Mouse (Mus musculus) cerebellum, adult 11 months (tissue): ENCODE measurements around the gene Copb1.

Experiments used
- DNase-seq: peaks from one replicate; pipeline ENCODE4 v3.0.0; 2022

Copb1 gene

DNA sequence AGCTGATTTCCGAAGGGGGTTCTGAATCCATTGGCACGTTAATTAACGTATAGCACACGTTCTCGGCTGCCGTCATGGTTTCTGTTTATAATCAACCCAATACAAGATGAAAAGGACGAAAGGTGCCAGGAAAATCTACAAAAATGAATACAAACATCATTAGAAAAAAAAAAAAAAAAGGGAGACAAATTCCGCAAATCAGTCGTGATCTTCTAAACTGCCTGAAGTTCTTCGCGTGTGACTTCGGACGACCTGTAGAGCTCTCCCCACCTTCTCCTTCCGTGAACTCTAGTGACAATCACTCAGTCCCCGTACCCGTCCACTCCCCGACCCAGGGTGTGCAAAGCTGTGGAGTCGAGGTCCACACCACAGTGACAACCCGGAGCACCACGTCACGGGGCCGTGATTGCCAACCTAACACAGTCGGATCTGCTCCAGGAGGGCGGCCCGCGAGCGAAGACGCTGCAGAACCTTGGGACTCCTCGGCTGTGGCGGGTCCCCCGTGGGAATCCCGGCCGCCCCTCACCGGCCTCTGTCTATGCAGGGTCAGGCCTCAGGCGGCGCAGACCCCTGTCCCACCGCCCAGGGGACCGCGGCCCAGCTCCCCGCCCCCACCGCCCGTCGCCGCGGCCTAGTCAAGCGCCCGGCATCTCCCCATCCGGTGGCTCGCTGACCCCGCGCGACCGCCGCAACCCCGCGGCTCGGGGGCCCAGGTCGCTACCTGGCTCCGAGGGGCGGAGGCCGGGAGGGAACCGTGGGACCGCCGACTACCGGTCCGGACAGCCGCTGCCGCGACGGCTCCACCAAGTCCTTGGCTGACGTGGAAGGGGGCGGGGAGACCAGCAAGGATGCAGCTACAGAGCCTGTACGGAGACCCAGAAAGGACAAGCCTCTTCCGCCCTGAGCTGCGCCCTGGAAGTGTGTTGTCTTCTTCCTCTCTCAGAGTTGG is at the start of gene Copb1:
TSS of gene Copb1 (minus strand) at position 827 of the 949 bp plus-strand sequence.
- peak; percentile 84 for DNase-seq

DNA sequence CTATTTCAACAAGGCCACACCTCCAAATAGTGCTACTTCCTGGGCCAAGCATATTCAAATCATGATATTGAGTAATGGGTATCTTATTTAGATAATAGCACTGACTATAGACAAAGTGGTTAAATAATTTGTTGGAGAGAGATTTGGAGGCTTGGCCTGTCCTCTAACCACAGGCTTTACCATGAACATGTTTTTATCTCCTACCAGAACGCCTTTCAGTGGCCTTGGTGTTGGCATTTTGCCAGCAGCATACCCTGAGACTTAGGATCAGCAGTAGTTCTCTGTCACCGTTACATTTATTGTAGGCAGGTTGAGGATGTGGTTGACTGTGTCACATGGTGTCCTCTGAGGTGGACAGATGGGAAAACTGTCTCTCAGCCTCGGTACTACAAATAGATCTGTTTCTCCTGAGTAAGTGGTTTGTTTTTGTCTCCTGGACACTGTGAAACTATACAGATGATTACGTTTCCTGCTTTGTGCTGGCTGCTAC is 46.8 kb upstream of the Copb1 start:
- no peak for DNase-seq

DNA sequence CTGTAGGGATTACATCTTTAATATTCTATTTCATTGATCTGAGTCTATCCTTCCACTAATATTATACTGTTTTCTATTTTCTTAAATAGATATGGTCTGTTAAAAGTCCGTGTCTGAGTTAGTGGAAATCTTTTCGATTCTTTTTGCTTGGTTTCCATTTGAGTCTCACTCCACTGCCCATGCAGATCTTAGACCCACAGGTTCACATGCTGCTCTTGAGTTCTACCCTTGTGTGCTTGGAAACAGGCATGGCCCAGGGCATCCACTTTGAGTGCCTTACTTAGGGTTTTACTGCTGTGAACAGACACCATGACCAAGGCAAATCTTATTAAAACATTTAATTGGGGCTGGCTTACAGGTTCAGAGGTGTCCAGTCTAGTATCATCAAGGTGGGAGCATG is 46.3 kb upstream of the Copb1 start:
- no peak for DNase-seq

DNA sequence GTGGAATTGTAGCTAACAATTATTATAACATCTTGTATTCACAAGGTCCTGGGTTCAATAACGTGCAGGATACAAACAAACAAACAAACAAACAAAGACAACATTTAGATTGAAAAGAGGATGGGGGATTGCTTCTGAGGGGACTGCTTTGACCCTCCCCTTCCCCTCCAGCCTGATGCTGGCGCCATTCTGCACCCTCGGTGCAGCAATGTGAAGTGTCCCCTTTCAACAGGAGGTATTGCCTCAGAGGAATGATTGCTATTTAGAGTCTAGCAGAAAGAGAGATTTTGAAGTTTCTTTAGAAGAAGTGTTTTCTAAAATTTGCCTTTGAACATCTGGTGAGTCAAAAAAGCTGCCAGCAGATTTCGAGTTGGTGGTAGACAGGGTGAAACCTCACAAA is 44.7 kb upstream of the Copb1 start:
- no peak for DNase-seq

DNA sequence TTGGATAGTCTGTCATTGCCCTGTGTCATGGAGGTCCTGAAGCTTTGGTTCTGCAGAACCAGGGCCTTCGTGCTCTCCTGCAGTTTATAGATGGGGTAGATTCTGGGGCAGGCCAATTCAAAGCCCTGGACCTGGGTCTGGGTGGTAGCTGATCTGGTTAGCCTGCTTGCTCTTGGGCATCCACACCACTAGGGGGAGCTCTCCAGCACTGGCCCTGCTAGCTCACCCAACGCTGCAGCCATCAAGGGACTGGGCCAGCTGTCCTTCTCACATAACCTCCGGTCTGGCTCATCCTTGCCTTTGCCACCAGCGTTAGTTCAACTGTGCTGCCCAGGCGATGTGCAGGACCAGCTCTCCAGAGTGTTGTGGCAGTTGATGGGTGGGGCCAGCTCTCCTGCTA is 40.2 kb upstream of the Copb1 start:
- DNase-seq: no peak

DNA sequence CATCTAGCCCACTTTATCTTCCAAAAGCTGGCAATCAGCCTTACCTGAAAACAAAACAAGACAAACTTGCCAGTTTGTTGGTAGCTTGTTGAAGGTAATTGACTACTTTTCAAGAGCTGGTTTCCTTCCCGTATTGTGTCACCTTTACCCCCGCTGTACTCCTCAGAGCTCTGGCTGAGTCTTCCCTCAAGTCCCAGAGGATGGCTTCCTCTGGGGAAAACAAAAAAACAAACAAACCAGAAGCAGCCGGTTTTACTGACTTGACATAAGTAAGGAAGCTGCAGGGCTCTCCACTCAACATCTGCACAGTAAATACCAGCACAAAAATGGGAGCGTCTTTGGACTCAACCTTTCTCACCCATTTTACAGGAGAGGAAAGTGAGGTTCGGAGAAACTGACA is 39.4 kb upstream of the Copb1 start:
- no peak for DNase-seq

DNA sequence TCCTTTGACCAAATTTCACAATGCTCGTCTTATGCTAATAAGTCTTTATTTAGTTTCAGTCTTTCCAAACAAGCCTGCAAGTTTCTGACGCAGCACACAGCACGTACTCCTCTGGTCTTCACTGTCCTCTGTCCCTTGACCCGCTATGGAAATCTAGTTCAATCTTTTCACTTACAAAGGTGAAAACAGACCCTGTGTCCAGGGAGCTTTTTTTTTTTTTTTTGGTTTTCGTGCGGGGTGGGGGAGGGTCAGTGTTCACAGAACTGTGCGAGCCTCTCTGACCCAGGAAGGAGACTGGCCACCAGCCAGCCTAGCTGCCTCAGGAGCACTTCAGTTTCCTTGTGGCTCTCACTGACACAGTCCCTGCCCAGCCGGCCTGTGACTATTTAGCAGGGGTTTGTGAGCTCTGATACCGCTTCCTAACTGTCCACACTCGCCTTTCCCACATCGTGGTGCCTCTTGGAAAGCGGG is 38.0 kb upstream of the Copb1 start:
- peak; percentile 78 for DNase-seq

DNA sequence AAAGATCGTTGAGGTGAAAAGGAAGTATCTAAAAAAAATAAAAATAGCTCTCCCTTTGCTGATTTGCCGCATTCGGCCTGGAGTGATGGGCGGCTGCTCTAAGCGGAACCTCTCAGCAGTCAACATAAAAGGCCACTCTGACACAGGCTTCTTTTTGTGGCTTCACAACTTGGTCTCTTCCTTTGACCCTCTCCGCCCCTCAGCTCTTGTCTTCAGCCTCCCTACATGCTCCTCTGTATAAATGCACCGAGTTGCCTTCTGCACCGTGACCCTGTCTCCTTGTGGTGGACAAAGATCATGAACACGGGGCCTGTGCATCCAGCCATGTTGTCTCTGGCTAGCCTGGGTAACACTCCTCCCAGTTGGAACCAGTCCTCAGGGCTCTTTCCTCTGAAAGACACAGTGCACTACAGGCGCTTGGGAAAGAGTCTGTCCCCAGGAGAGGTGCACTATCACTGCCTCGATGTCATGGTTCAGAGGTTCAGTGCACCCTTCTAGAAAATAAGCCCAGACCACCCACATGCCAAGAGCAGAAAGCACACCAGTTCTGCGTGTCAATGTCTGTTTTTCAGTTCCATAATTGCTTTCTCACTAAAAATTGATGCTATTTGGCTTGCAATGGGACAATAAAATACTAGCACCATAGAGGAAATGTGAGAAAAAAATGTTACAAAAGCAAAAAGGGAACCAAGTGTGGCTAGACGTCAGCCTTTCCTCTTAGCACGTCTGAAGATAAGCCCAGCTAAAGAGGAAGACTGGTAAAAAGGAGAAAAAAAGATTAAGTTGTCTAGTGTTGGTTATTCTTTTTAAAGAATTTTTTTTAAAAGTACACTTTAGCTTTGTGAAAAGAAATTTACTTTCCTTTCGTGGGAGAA is 37.2 kb upstream of the Copb1 start:
- peak; percentile 36 for DNase-seq

DNA sequence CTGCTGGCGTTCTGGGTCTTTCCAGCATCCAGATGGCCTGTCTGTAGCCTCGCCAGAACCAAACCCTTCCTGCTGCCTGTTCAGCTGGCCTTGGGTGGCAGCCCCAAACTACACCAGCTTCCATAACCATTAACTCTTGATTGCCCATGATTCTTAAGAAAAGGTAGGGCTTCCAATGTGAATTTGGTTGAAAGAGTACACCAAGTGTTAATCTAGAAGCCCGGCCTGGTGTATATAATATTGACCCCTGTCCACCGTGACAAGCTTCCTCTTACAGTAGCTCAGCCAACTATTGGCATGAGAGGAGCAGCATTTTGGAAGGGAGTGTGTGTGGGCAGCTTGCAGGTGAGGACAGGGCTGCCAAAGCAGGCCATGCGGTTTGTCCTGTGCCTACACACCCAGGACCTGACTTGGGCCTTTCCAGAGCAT is 35.6 kb upstream of the Copb1 start:
- peak; percentile 83 for DNase-seq

DNA sequence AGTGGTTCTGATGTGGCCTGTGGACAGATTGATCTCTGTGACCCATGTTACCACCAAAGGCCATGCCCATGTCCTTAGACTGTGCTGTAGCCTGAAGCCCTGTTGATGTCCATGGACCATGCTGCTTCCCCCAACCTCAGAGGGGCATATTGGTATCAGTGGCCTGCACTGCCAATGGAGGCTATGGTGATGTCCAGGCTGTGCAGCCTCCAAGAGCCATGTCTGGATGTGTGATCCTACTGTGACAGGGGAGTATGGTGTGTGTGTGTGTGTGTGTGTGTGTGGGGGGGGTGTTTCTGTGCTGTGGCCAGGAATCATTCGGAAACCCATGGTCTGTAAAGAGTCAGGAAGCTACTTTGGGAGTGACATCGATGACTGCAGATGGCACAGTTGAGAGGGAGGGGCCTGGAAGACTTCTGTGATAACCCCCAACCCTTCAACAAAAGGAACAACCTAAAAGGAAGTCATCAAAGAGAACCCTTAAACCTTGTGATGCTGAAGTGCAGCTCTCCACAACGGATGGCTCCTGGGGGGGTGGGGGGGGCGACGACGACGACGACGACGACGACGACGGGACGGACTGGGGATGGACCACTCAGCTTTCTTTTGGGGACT is 29.9 kb upstream of the Copb1 start:
- no peak for DNase-seq

DNA sequence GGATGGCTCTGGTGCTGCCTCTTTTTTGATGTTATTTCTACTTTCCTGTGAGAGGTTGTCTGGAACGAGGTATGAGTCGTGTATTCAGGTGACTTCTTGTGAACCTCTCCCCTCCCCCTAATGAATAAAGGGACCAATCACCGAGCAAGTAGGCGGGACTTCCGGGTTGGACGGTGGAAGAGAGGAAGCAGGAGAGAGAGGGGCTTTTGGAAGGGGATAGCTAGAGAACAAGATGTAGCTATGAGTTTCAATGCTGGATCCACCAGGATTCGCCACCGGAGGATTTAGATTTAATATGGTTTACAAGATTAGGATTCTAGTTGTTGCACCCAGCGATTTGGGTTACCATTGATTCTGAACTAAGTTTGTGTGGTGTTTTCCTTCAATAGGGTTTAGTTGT is 28.5 kb upstream of the Copb1 start:
- DNase-seq: no peak

DNA sequence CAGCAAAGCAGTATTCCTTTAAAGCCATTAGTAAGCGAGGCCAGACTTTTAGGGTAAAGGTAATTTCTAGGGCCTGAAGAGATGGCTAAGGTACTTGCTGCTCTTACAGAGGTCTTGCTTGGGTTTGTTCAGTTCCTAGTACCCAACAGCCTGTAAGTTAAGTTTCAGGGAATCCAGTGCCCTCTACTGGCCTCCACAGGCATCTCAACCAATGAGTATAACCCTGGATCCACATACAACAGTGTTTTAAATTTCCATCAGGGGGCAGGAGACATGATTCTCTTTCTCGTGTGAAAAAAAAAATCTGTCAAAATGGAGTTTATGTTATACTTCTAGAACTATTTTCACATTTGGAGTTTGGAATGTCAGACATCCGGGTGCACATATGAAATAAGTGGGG is 27.2 kb upstream of the Copb1 start:
- no peak for DNase-seq

DNA sequence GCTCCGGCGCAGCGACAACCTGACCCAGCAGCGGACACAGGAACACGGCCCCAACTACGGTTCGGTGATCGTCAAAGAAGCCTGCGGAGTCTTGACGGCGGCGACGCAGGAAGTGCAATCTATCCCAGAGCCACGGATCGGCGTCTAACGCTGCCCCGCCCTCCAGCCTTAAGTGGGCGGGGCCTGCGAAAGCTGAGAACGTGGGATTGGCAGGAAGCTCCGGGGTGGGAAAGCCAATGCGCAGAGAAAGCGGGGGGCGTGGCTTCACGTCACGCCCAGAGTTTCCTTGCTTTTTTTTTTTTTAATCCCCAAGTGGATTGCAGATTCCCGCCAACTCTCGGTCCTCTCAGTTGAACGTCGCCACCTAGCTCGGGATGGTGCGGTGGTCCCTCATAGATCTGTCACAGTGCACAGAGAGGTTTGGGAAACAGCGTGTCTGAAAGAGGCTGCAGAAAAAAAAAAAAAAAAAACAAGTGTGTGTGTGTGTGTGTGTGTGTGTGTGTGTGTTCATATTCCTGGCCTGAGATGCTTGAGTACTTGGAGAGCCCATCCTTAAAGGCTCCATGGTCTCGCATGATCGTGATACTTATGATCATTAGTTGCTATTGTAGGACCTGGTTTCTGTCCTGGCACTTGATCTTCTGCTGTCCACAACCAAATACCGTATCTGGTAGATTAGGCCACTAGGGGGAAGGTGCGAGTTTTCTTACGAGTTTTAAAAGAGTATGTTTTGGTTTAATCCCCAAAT is 21.7 kb upstream of the Copb1 start, which contains the start of gene Psma1:
TSS of gene Psma1 (minus strand) at position 114 of the 748 bp plus-strand sequence.
- peak; percentile 96 for DNase-seq

DNA sequence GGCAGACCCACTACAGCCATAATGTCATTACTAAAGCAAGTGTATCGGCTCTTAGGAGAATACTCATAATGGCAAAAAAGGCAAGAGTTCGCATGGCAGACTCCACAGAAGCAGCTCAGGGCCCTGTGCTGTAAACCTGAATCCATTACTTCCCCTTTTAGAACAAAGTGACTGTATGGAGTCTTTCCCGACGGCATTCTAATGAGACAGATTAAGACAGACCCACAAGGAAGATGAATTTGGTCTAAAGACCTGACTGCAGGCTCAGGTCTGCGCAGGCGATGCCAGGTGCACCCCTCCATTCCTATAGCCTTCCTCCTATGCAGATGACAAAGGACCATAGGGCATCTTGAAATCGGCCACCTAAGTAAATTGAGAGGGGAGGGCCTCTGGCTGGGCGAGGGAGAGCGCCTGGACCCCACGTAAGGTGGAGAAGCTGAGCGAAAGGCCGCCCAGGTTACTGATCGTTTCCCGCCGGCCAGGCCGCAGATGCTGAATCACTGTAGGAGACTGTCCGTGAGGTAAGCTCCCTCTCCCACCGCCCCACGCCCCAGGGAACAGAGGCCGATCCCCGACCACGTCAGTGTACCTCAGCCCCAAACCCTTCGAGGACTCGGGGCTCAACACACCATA is 21.0 kb upstream of the Copb1 start:
- no peak for DNase-seq

DNA sequence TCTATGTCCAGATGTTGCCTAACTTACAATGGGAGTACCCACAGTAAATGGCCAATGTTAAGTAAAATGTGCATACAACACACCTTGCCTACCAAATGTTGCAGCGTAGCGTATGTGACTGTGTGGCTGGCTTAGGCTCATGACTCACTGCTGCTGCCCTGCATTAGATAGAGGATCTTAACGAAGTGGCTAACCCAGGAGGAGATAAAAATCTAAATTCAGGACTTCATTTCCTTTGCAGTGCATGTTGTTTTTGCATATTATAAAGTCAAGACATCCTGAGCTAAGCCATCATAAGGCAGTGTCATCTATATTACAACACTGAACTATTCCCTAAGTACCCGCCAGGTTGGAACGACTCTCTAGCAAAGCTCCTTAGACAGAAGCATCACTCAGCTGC is 13.9 kb upstream of the Copb1 start:
- no peak for DNase-seq

DNA sequence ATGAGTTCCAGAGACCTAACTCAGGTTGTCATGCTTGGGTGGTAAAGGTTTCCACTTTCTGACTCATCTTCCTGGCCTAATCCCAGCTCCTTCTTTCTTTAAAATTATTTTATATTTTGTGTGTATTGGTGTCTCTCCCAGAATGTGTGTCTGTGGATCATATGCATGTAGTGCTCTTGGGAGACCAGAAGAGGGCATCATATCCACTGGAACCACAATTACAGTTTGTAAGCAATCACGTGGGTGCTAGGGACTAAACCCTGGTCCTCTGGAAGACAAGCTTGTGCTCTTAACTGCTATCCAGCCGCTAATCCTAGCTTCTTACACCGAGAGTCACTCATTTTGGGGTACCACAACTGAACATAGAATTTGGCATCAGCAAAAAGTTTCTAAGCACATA is 2.8 kb downstream of the Copb1 start:
- no peak for DNase-seq

DNA sequence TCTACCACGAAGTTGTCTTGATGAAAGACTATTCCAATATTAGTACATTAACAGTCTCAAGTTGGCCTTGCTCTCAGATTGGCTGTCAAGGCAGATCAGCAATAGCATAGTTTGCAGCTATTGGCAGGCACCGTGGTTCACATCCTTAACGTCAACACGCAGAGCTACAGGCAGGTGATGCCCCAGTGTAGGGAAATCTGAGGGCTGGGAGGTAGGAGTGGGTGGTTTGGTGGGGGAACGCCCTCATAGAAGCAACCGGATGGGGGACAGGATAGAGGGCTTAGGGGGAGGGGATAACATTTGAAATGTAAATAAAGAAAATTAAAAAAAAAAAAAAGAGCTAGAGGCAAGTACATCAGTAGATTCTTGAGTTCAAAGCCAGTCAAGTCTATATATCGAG is 20.5 kb downstream of the Copb1 start:
- DNase-seq: no peak

DNA sequence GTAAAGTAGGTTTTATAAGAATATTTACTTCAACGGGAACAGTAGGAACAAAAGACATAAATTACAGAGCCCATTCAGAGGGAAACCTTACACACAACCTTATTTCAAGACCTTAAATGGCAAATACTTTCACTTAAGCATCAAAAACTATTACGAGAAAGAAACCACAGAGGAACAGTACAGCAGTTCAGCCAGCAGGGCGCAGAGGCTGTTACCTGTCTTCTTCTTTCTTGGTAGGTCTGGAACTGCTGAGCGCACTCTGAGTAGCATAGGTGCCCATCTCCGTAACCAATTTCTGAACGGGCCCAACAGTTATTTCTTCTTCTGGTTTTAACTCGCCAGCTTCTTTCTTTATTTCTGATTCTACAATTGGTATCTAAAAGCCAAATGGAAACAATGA is 21.5 kb downstream of the Copb1 start:
- no peak for DNase-seq

DNA sequence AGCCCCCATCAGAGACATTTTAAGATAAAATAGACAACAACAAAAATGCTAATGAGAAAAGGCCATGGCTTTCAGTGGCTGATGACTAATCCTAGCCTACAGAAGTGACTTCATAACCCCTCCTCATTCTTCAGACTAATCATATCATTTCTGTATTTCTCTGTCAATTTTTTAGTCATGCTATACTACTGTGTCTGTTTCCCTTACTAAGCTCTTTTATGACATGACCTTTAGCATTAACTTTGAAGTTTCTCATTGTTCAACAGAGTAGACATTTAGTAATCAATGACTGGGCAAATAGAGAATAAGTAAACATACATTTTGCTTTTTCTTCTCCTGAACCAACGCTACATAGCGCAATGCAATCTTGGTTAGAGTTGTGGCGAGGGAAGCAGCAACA is 22.7 kb downstream of the Copb1 start:
- no peak for DNase-seq

DNA sequence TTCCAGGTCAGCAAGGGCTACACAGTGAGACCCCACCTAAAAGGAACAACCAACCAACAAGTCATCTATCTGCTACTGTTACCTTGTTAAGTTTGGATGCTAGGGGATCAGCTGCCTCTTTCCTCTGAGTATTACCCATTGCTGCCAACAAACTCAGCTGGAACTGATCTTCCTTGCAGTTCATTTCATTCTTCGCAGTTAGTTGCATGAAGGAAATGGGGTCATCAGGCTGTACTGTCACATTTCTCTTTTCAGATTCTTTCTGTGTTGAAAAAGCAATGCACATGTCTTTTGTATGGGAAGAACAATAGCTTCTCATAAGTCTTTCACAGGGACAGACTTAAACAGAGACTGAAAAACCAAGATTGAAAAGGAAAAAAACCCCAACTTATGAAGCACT is 28.0 kb downstream of the Copb1 start:
- DNase-seq: no peak

DNA sequence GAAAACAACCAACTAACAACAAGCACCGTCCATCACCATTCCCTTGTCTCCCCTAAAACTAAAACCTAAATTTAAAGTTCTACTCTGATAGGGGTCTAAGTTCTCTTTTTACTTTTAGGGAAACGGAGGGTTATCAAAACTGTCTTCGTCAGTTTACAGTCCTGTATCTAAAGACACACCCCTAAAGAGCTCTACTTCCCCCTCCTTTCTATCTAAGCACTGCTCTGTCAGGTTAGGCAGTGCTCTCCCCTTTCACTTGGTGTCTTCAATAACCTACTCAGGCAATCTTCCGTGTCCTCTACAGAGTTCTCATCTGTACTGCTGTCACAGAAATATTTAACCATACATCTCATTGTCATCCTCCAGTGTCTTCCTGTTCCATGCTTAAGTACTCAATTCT is 34.1 kb downstream of the Copb1 start:
- no peak for DNase-seq

DNA sequence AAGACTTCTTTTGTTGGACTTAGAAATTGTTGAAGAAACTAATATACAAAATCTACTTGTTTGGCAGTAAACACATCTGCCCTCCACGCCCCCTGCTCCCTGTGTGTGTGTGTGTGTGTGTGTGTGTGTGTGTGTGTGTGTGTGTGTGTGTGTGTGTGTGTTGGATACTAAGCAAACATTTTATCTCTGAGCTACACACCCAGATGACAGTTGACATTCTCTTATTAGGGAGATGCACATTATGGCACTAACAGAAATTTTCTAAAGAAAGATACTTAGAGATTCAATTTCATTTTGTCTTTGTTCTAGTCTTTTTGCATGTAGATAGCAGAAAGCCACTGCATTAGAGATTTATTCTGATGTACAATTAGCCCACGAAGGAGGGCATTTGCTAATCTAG is 37.6 kb downstream of the Copb1 start:
- no peak for DNase-seq
